Mouse (Mus musculus): ENCODE results near the gene Cltrn. TPM values are rescaled to one million over a fixed set of nuclear protein-coding genes. Genes with fewer than 3 reads are reported as not detected.

Cltrn gene
- total and polyA plus RNA-seq, 3 experiments, result 0.12 to 0.13 TPM; not detected in 1

DNA sequence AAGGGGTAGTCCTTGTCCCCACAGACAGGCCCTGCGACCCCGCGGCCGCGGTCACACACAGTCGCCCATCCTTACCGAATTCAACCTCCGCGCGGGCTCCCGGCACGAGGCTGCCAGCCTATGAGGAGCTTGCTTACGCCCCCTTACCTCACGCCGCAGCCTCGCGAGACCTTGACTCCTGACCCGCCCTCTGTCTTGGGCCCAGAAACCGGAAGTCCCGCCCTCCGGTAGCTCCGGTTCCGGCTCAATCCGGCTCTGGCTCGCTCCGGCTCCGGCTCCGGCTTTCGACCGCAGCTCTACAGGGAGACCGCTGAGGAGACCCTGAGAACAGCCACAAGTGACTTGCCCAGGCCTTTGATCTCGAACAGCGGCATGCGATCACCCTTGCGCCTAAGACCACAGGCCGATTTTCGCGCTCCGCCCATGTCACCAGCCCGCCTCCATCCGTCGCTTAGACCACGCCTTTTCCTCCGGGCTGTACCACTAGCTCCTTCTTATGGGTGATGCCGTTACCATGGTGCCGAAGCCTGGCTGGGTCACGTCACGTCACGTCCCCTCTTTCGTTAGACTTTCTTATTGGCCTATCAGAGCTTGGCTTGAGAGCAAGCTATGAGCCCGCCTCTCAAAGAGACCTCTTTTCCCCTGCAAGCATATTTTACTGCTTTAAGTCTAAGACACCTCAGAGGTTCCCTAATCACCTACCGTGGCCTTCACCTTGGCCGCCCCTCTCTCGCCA lies 12.4 kb upstream of the Cltrn start, which contains the start of gene Siah1b (continued):
- TF ChIP-seq MXI1 (IDR thresholded peaks at IDR 0.05; ENCODE audit: low read depth, low read length), result peak; percentile 91
- no peak for TF ChIP-seq ZNF384 (IDR thresholded peaks at IDR 0.05; ENCODE audit: low read depth, low read length)
- TF ChIP-seq ZC3H11A (IDR thresholded peaks at IDR 0.05; ENCODE audit: low read depth, low read length), result no peak
- no peak for TF ChIP-seq RCOR1 (IDR thresholded peaks at IDR 0.05; ENCODE audit: low read depth, low read length)
- TF ChIP-seq NRF1 (IDR thresholded peaks at IDR 0.05; ENCODE audit: insufficient read depth, low read depth, low read length, poor library complexity, severe bottlenecking), result 0 out of 2 replicates have a peak, but pooled peaks have one; percentile 5
- TF ChIP-seq USF1 (IDR thresholded peaks at IDR 0.05; ENCODE audit: low read depth, low read length), result peak; percentile 43; the same call in 1 of the 2 replicates
- peak; percentile 99 for TF ChIP-seq CHD1 (IDR thresholded peaks at IDR 0.05; ENCODE audit: low read depth, low read length)
- TF ChIP-seq TBP (IDR thresholded peaks at IDR 0.05; ENCODE audit: low read depth, low read length), result peak; percentile 93
- peak; percentile 87 for TF ChIP-seq HCFC1 (IDR thresholded peaks at IDR 0.05; ENCODE audit: low read depth, low read length)
- peak; percentile 52 for TF ChIP-seq TCF12 (IDR thresholded peaks at IDR 0.05; ENCODE audit: low read depth, low read length)

DNA sequence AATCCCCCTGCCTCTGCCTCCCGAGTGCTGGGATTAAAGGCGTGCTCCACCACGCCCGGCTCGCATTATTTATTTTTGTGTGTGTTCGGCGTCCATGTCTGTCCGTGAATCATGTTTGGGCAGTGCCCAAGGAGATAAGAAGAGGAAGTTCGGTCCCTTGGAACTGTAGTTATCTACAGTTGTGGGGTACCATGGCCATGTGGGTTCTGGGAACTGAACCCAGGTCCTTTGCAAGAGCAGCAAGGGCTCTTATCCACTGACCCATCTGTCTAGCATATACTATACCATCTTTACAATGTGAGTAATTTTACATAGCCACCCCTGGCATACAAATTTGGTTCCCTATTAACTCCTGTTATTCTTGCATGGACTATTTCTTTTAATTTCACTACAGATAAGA lies 6.6 kb upstream of the Cltrn start:
- Histone ChIP-seq H3K36me3 (ENCODE audit: control insufficient read depth in 1 of 2, insufficient read depth in 2 of 2, low read length in 2 of 2) (peaks cover 0 to 14% of the 10 kb centered on the region in 2 experiments; a peak in 2 of 4 replicates), H3K4me1 (ENCODE audit: control insufficient read depth in 1 of 2, insufficient read depth in 2 of 2, low read length in 2 of 2) (peaks cover 6 to 11% of the 10 kb centered on the region in 2 experiments), H3K4me3 (ENCODE audit: control insufficient read depth in 1 of 2, insufficient read depth in 1 of 2, low read depth in 2 of 2, low read length in 2 of 2) (no peak overlapping the region), H3K27ac (ENCODE audit: control insufficient read depth, low read depth, low read length) (no peak overlapping the region), H3K9ac (ENCODE audit: control insufficient read depth, low read depth, low read length, poor library complexity, severe bottlenecking) (no peak overlapping the region), H3K27me3 (ENCODE audit: control insufficient read depth in 1 of 2, insufficient read depth in 2 of 2, low read length in 2 of 2) (no peaks in the 10 kb centered on the region), H3K9me3 (replicated peaks; ENCODE audit: insufficient read depth, low read length) (no peaks in the 10 kb centered on the region), H3K79me2 (ENCODE audit: control insufficient read depth, insufficient read depth, low read length, poor library complexity) (no peaks in the 10 kb centered on the region)
- peak; percentile 59 for DNase-seq (ENCODE audit: low read depth, low spot score)
- TF ChIP-seq CHD1 (IDR thresholded peaks at IDR 0.05; ENCODE audit: low read depth, low read length) (no peak), MYC (IDR thresholded peaks at IDR 0.05; ENCODE audit: low read depth, low read length) (0 out of 2 replicates have a peak, but pooled peaks have one; percentile 34), ETS1 (IDR thresholded peaks at IDR 0.05; ENCODE audit: low read depth, low read length) (peak; percentile 23; the same call in 1 of the 2 replicates), EP300 (IDR thresholded peaks at IDR 0.05; ENCODE audit: low read depth in 1 of 2, low read length in 2 of 2) (peak; percentile 45 to 64), TAL1 (IDR thresholded peaks at IDR 0.05; ENCODE audit: low read length) (peak; percentile 79), GATA1 (IDR thresholded peaks at IDR 0.05; ENCODE audit: low read depth, low read length) (peak; percentile 73)

DNA sequence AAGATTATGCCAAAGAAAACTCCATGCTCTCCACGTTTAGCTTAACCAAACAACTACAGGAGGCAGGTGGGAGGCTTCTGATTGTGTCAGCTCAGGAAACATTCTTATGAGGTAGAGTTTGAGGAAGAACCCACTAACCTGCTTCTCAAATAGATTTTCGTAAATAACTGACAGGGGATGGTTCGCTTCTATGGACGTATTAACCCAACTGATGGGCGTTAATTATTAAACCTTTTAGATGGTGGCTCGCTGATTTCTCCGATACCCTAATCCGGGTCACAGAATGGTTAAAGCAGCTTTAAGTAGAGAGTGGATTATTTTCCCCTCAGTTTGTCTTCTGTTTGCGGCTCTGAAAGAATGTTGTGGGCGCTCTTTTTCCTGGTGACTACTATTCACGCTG lies 1.3 kb downstream of the Cltrn start:
- Histone ChIP-seq H3K4me1 (ENCODE audit: control insufficient read depth in 1 of 2, insufficient read depth in 2 of 2, low read length in 2 of 2) (peaks cover 6 to 38% of the 10 kb centered on the region in 2 experiments; a peak in 3 of 4 replicates), H3K4me3 (ENCODE audit: control insufficient read depth in 1 of 2, insufficient read depth in 1 of 2, low read depth in 2 of 2, low read length in 2 of 2) (no peak overlapping the region), H3K27me3 (ENCODE audit: control insufficient read depth in 1 of 2, insufficient read depth in 2 of 2, low read length in 2 of 2) (no peaks in the 10 kb centered on the region), H3K79me2 (ENCODE audit: control insufficient read depth, insufficient read depth, low read length, poor library complexity) (no peaks in the 10 kb centered on the region), H3K9ac (ENCODE audit: control insufficient read depth, low read depth, low read length, poor library complexity, severe bottlenecking) (no peak overlapping the region), H3K9me3 (replicated peaks; ENCODE audit: insufficient read depth, low read length) (no peaks in the 10 kb centered on the region), H3K27ac (ENCODE audit: control insufficient read depth, low read depth, low read length) (no peak overlapping the region), H3K36me3 (ENCODE audit: control insufficient read depth in 1 of 2, insufficient read depth in 2 of 2, low read length in 2 of 2) (peaks cover 0 to 20% of the 10 kb centered on the region in 2 experiments; a peak in 2 of 4 replicates)
- DNase-seq (ENCODE audit: low read depth, low spot score), result no peak
- TF ChIP-seq ZC3H11A (IDR thresholded peaks at IDR 0.05; ENCODE audit: low read depth, low read length), result no peak
- no peak for TF ChIP-seq GABPA (IDR thresholded peaks at IDR 0.05; ENCODE audit: low read depth, low read length)
- no peak for TF ChIP-seq ELF1 (IDR thresholded peaks at IDR 0.05; ENCODE audit: low read depth, low read length)
- no peak for TF ChIP-seq SIN3A (IDR thresholded peaks at IDR 0.05; ENCODE audit: low read length)
- TF ChIP-seq EP300 (IDR thresholded peaks at IDR 0.05; ENCODE audit: low read depth in 1 of 2, low read length in 2 of 2), result no peak
- no peak for TF ChIP-seq BHLHE40 (IDR thresholded peaks at IDR 0.05; ENCODE audit: borderline replicate concordance, low read depth, low read length)
- no peak for TF ChIP-seq MAFK (IDR thresholded peaks at IDR 0.05; ENCODE audit: borderline replicate concordance, low read depth, low read length)
- no peak for TF ChIP-seq SMC3 (IDR thresholded peaks at IDR 0.05; ENCODE audit: low read depth, low read length)
- no peak for TF ChIP-seq MAZ (IDR thresholded peaks at IDR 0.05; ENCODE audit: low read depth, low read length)
- TF ChIP-seq USF2 (IDR thresholded peaks at IDR 0.05; ENCODE audit: borderline replicate concordance in 1 of 2, insufficient read depth in 1 of 2, low read depth in 1 of 2, low read length in 2 of 2), result no peak
- TF ChIP-seq MAX (IDR thresholded peaks at IDR 0.05; ENCODE audit: low read length), result no peak
- no peak for TF ChIP-seq CTCF (IDR thresholded peaks at IDR 0.05 in 2 of 3, conservative IDR thresholded peaks at IDR 0.05 in 1 of 3; ENCODE audit: control insufficient read depth in 1 of 3, insufficient read depth in 1 of 3, low read depth in 2 of 3, low read length in 3 of 3, poor library complexity in 1 of 3, severe bottlenecking in 1 of 3)
- no peak for TF ChIP-seq MEF2A (IDR thresholded peaks at IDR 0.05; ENCODE audit: extremely low read depth, insufficient replicate concordance, low read depth, low read length, poor library complexity, severe bottlenecking)
- TF ChIP-seq ZMIZ1 (IDR thresholded peaks at IDR 0.05; ENCODE audit: low read depth, low read length), result no peak
- TF ChIP-seq NRF1 (IDR thresholded peaks at IDR 0.05; ENCODE audit: insufficient read depth, low read depth, low read length, poor library complexity, severe bottlenecking), result no peak
